Comparison of ENCODE assay signal across 11 mouse cellular contexts in genomic region chr17:54298934-54299333, GRCm38 (mm10). TPM values are rescaled to one million over a fixed set of nuclear protein-coding genes. Genes with fewer than 3 reads are reported as not detected.
DNase-seq lines count a peak whose midpoint lies in the region; ATAC-seq and TF ChIP-seq lines count a peak whose summit lies in the region.
"Had no signal": no experiment of that assay in that cellular context is flagged by ENCODE, and none has a peak within 500 bp of the region (broad histone marks: within the 10 kb centered on the region; RNA-seq: fewer than 3 reads in every experiment).

Gene Slc5a7 (minus strand): TSS chr17:54299034.

- no peak for TF ChIP-seq CTCF in E14TG2a.4 (conservative IDR thresholded peaks at IDR 0.05; ENCODE audit: low read length)

- 43% methylated on average over 1 of the region's 1 CpGs for WGBS in heart, embryonic 10.5 days
- 35% methylated on average over 1 of the region's 1 CpGs for WGBS in liver, embryonic 16.5 days (ENCODE audit: insufficient replicate concordance)

- H3K27ac ChIP-seq in heart, embryonic 10.5 days: peak within 1 kb of the TSS; percentile 53
- H3K27ac ChIP-seq in liver, embryonic 16.5 days (ENCODE audit: low read length): no peak within 1 kb of the TSS

- H3K27me3 ChIP-seq in heart, embryonic 10.5 days (ENCODE audit: insufficient read depth, poor library complexity, severe bottlenecking): peaks cover 10% of the 10 kb centered on the region; the same call in 1 of the 2 replicates
- H3K27me3 ChIP-seq in E14TG2a.4 (ENCODE audit: insufficient read depth, low read length): peaks cover 25% of the 10 kb centered on the region
- H3K27me3 ChIP-seq in liver, embryonic 16.5 days (ENCODE audit: control insufficient read depth, insufficient read depth, low read depth, low read length): no peaks in the 10 kb centered on the region

- H3K4me2 ChIP-seq in liver, embryonic 16.5 days (ENCODE audit: low read depth, low read length): 0 out of 2 replicates have a peak within 1 kb of the TSS, but pooled peaks have one; percentile 24

- peak; percentile 14; the same call in 1 of the 2 replicates for ATAC-seq in granulocyte monocyte progenitor cell, adult 5-6 weeks (replicated peaks; ENCODE audit: poor library complexity, severe bottlenecking)
- no peak for ATAC-seq in liver, embryonic 16.5 days (ENCODE audit: low read depth)

- no peaks in the 10 kb centered on the region for H3K4me1 ChIP-seq in heart, embryonic 10.5 days
- H3K4me1 ChIP-seq in E14TG2a.4 (replicated peaks; ENCODE audit: low read depth, low read length): peaks cover 11% of the 10 kb centered on the region
- no peaks in the 10 kb centered on the region for H3K4me1 ChIP-seq in liver, embryonic 16.5 days (ENCODE audit: control insufficient read depth, low read depth, low read length)
- H3K4me1 ChIP-seq: megakaryocyte, embryonic 14.5 days had no signal

- DNase-seq in heart, embryonic 10.5 days (ENCODE audit: low spot score): no peak
- no peak for DNase-seq in heart, adult 11 months
- DNase-seq in spleen, adult 18-20 months: no peak
- no peak for DNase-seq in layer of hippocampus, postnatal 10 days (ENCODE audit: low spot score in 2 of 2)
- DNase-seq in spleen, adult 12 weeks (ENCODE audit: low spot score): no peak
- DNase-seq: kidney, adult 9 months had no signal

- no peak within 1 kb of the TSS for H3K9ac ChIP-seq in liver, embryonic 16.5 days (ENCODE audit: low read depth, low read length)

- H3K4me3 ChIP-seq in heart, embryonic 10.5 days: peak within 1 kb of the TSS; percentile 67
- H3K4me3 ChIP-seq in E14TG2a.4 (replicated peaks; ENCODE audit: low read length): peak within 1 kb of the TSS; percentile 79
- H3K4me3 ChIP-seq in liver, embryonic 16.5 days (ENCODE audit: low read depth, low read length): no peak within 1 kb of the TSS
- H3K4me3 ChIP-seq: megakaryocyte, embryonic 14.5 days had no signal

- no peaks in the 10 kb centered on the region for H3K36me3 ChIP-seq in heart, embryonic 10.5 days
- H3K36me3 ChIP-seq in E14TG2a.4 (ENCODE audit: insufficient read depth, low read length): no peaks in the 10 kb centered on the region
- H3K36me3 ChIP-seq in liver, embryonic 16.5 days (ENCODE audit: control insufficient read depth, insufficient read depth): no peaks in the 10 kb centered on the region

- no peaks in the 10 kb centered on the region for H3K9me3 ChIP-seq in heart, embryonic 10.5 days
- H3K9me3 ChIP-seq in E14TG2a.4 (ENCODE audit: low read length): no peaks in the 10 kb centered on the region
- no peaks in the 10 kb centered on the region for H3K9me3 ChIP-seq in liver, embryonic 16.5 days (replicated peaks; ENCODE audit: control insufficient read depth, low read length)

RNA-seq across cellular contexts. Expression of gene Slc5a7, which starts in this region (rescaled TPM):
- polyA plus RNA-seq in heart, embryonic 10.5 days (2016; fragmentation: Nextera tagmentation; extraction: Ambion mirVana): 0.27 and 0.33 TPM in 2 replicates
- not detected in 2 replicates for total RNA-seq in granulocyte monocyte progenitor cell, adult 5-6 weeks (2014; fragmentation: Nextera tagmentation)
- not detected in 2 replicates for total RNA-seq in granulocyte monocyte progenitor cell, adult 5-6 weeks (2017)
- polyA plus RNA-seq in liver, embryonic 16.5 days (2015; fragmentation: Nextera tagmentation; extraction: Ambion mirVana): not detected in 2 replicates
- 1 to 10 TPM in 1 of 2 experiments, under 1 TPM in 1; 0.85 to 1.3 TPM for total RNA-seq in layer of hippocampus, postnatal 10 days (2021)
- total RNA-seq: common myeloid progenitor, adult 5-6 weeks had no signal

Comparison
In these comparisons a context has a peak if more than half of its experiments do, and no peak if none do; other contexts are left out.
1. Peak in ATAC-seq in granulocyte monocyte progenitor cell, adult 5-6 weeks; RNA of the gene not detected or under 1 TPM.